Mouse (Mus musculus): ENCODE data around the gene Rfxank. TPM values are rescaled to one million over a fixed set of nuclear protein-coding genes. Genes with fewer than 3 reads are reported as not detected.

The Rfxank gene
- polyA plus RNA-seq, 1 experiment: 24.8 TPM

GRCm38 (mm10) chr8:70139981-70140380, 1.0 kb upstream of the Rfxank start:
- WGBS: 8% methylated on average over 9 of the region's 9 CpGs
- H3K4me1 ChIP-seq (ENCODE audit: control insufficient read depth, insufficient read depth, low read length): peaks cover 16% of the 10 kb centered on the region
- H3K27ac ChIP-seq (ENCODE audit: insufficient read depth, low read length): no peak overlapping the region
- DNase-seq: no peak
- no peaks in the 10 kb centered on the region for H3K27me3 ChIP-seq (ENCODE audit: control insufficient read depth, insufficient read depth, low read length)
- H3K4me3 ChIP-seq (replicated peaks; ENCODE audit: insufficient read depth, low read depth, low read length): peak overlapping the region; percentile 78
- TF ChIP-seq CTCF (IDR thresholded peaks at IDR 0.05; ENCODE audit: borderline replicate concordance, insufficient read depth, low read depth, low read length) (no peak), POLR2A (IDR thresholded peaks at IDR 0.05; ENCODE audit: borderline replicate concordance, insufficient read depth, low read length) (no peak)

- TF ChIP-seq CTCF (IDR thresholded peaks at IDR 0.05; ENCODE audit: borderline replicate concordance, insufficient read depth, low read depth, low read length) (no peak), POLR2A (IDR thresholded peaks at IDR 0.05; ENCODE audit: borderline replicate concordance, insufficient read depth, low read length) (no peak)
- no peaks in the 10 kb centered on the region for H3K27me3 ChIP-seq (ENCODE audit: control insufficient read depth, insufficient read depth, low read length)
- 65% methylated on average over 4 of the region's 4 CpGs for WGBS
- peak overlapping the region; percentile 17 for H3K4me3 ChIP-seq (replicated peaks; ENCODE audit: insufficient read depth, low read depth, low read length)
- H3K4me1 ChIP-seq (ENCODE audit: control insufficient read depth, insufficient read depth, low read length): peaks cover 16% of the 10 kb centered on the region
- H3K27ac ChIP-seq (ENCODE audit: insufficient read depth, low read length): no peak overlapping the region
- DNase-seq: no peak
Measured at GRCm38 (mm10) chr8:70137890-70138289, 1.1 kb downstream of the Rfxank start.

GRCm38 (mm10) chr8:70136591-70136990, 2.4 kb downstream of the Rfxank start:
- TF ChIP-seq CTCF (IDR thresholded peaks at IDR 0.05; ENCODE audit: borderline replicate concordance, insufficient read depth, low read depth, low read length): no peak
- no peak for TF ChIP-seq POLR2A (IDR thresholded peaks at IDR 0.05; ENCODE audit: borderline replicate concordance, insufficient read depth, low read length)
- WGBS: 73% methylated on average over 4 of the region's 4 CpGs

GRCm38 (mm10) chr8:70134931-70135330, 4.0 kb downstream of the Rfxank start:
- Histone ChIP-seq H3K4me3 (replicated peaks; ENCODE audit: insufficient read depth, low read depth, low read length) (no peak overlapping the region), H3K27ac (ENCODE audit: insufficient read depth, low read length) (no peak overlapping the region), H3K27me3 (ENCODE audit: control insufficient read depth, insufficient read depth, low read length) (no peaks in the 10 kb centered on the region), H3K4me1 (ENCODE audit: control insufficient read depth, insufficient read depth, low read length) (peaks cover 6% of the 10 kb centered on the region; the same call in 1 of the 2 replicates)
- 90% methylated on average over 9 of the region's 9 CpGs for WGBS
- TF ChIP-seq POLR2A (IDR thresholded peaks at IDR 0.05; ENCODE audit: borderline replicate concordance, insufficient read depth, low read length) (no peak), CTCF (IDR thresholded peaks at IDR 0.05; ENCODE audit: borderline replicate concordance, insufficient read depth, low read depth, low read length) (no peak)
- DNase-seq: no peak

More at GRCm38 (mm10) chr8:70136591-70136990, 2.4 kb downstream of the Rfxank start:
- no peak overlapping the region for H3K27ac ChIP-seq (ENCODE audit: insufficient read depth, low read length)
- peaks cover 13% of the 10 kb centered on the region for H3K4me1 ChIP-seq (ENCODE audit: control insufficient read depth, insufficient read depth, low read length)
- H3K4me3 ChIP-seq (replicated peaks; ENCODE audit: insufficient read depth, low read depth, low read length): no peak overlapping the region
- no peak for DNase-seq
- no peaks in the 10 kb centered on the region for H3K27me3 ChIP-seq (ENCODE audit: control insufficient read depth, insufficient read depth, low read length)

GRCm38 (mm10) chr8:70134086-70134485, 4.9 kb downstream of the Rfxank start:
- H3K27ac ChIP-seq (ENCODE audit: insufficient read depth, low read length): no peak overlapping the region
- WGBS: 86% methylated on average over 5 of the region's 5 CpGs
- H3K4me1 ChIP-seq (ENCODE audit: control insufficient read depth, insufficient read depth, low read length): peaks cover 12% of the 10 kb centered on the region
- no peaks in the 10 kb centered on the region for H3K27me3 ChIP-seq (ENCODE audit: control insufficient read depth, insufficient read depth, low read length)
- TF ChIP-seq CTCF (IDR thresholded peaks at IDR 0.05; ENCODE audit: borderline replicate concordance, insufficient read depth, low read depth, low read length) (no peak), POLR2A (IDR thresholded peaks at IDR 0.05; ENCODE audit: borderline replicate concordance, insufficient read depth, low read length) (no peak)
- no peak for DNase-seq
- H3K4me3 ChIP-seq (replicated peaks; ENCODE audit: insufficient read depth, low read depth, low read length): no peak overlapping the region

GRCm38 (mm10) chr8:70131166-70131883, 7.6 kb downstream of the Rfxank start, which contains the start of gene Nr2c2ap:
TSS of gene Nr2c2ap (plus strand) at chr8:70131333.
- DNase-seq: peak; percentile 82
- Histone ChIP-seq H3K27ac (ENCODE audit: insufficient read depth, low read length) (peak within 1 kb of the TSS; percentile 2; the same call in 1 of the 2 replicates), H3K4me3 (replicated peaks; ENCODE audit: insufficient read depth, low read depth, low read length) (peak within 1 kb of the TSS; percentile 86), H3K4me1 (ENCODE audit: control insufficient read depth, insufficient read depth, low read length) (peaks cover 9% of the 10 kb centered on the region), H3K27me3 (ENCODE audit: control insufficient read depth, insufficient read depth, low read length) (no peaks in the 10 kb centered on the region)
- 1% methylated on average over 37 of the region's 37 CpGs for WGBS
- TF ChIP-seq POLR2A (IDR thresholded peaks at IDR 0.05; ENCODE audit: borderline replicate concordance, insufficient read depth, low read length) (peak; percentile 66; the same call in 1 of the 2 replicates), CTCF (IDR thresholded peaks at IDR 0.05; ENCODE audit: borderline replicate concordance, insufficient read depth, low read depth, low read length) (no peak)

- no peak overlapping the region for H3K4me3 ChIP-seq (replicated peaks; ENCODE audit: insufficient read depth, low read depth, low read length)
- no peak for DNase-seq
- H3K4me1 ChIP-seq (ENCODE audit: control insufficient read depth, insufficient read depth, low read length): peaks cover 9% of the 10 kb centered on the region
- H3K27ac ChIP-seq (ENCODE audit: insufficient read depth, low read length): no peak overlapping the region
- 88% methylated on average over 3 of the region's 3 CpGs for WGBS
- TF ChIP-seq CTCF (IDR thresholded peaks at IDR 0.05; ENCODE audit: borderline replicate concordance, insufficient read depth, low read depth, low read length) (no peak), POLR2A (IDR thresholded peaks at IDR 0.05; ENCODE audit: borderline replicate concordance, insufficient read depth, low read length) (no peak)
- H3K27me3 ChIP-seq (ENCODE audit: control insufficient read depth, insufficient read depth, low read length): no peaks in the 10 kb centered on the region
Measured at GRCm38 (mm10) chr8:70130066-70130465, 8.9 kb downstream of the Rfxank start.

Measured in cerebellum, adult 2 months (tissue).